ENCODE assay signal across 32 mouse cellular contexts in the genomic region with DNA sequence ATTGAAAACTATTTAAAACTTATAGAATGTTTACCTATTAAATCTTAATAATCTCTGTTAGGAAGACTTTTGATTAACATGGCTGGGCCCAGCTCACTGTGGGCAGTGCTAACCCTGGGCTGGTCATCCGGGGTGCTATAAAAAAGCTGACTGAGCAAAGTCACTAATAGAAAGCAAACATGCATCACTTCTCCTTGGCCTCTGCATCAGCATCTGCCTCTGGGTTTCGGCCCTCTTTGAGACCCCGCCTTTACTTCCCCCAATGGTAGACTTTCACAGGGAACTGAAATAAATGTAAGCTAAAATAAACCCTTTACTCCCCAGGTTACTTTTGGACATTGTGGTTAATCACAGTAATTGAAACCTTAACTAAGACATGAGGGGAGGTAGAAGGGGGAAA.
"Had no signal": no experiment of that assay in that cellular context is flagged by ENCODE, and none has a peak within 500 bp of the region (broad histone marks: within the 10 kb centered on the region; RNA-seq: fewer than 3 reads in every experiment).

No protein-coding gene starts in this region.

- H3K9ac ChIP-seq: limb, embryonic 12.5 days; limb, embryonic 13.5 days; limb, embryonic 15.5 days; liver, embryonic 12.5 days; liver, embryonic 13.5 days; liver, embryonic 14.5 days; liver, embryonic 15.5 days; liver, postnatal 0 days; lung, embryonic 14.5 days; lung, embryonic 15.5 days; midbrain, embryonic 12.5 days; midbrain, embryonic 13.5 days; midbrain, embryonic 15.5 days; neural tube, embryonic 12.5 days had no signal

- H3K4me2 ChIP-seq: limb, embryonic 12.5 days; limb, embryonic 13.5 days; limb, embryonic 15.5 days; liver, embryonic 11.5 days; liver, embryonic 12.5 days; liver, embryonic 13.5 days; liver, embryonic 15.5 days; lung, embryonic 14.5 days; lung, embryonic 15.5 days; midbrain, embryonic 11.5 days; midbrain, embryonic 12.5 days; midbrain, embryonic 13.5 days; midbrain, embryonic 15.5 days; neural tube, embryonic 12.5 days had no signal

- DNase-seq: left cerebral cortex, postnatal 4 days; liver; liver, embryonic 13.5 days; liver, postnatal 0 days; lung, adult 18-20 months; lung, adult 2 months; lung, embryonic 14.5 days; lung, postnatal 10 days; lung, postnatal 14 days; lung, postnatal 36 days; lung, postnatal 4 days; midbrain, embryonic 14.5 days had no signal

- ATAC-seq: liver, embryonic 12.5 days; liver, postnatal 0 days; lung, postnatal 0 days; midbrain, embryonic 13.5 days; midbrain, embryonic 15.5 days; midbrain, embryonic 16.5 days had no signal

- H3K9me3 ChIP-seq: limb, embryonic 10.5 days; limb, embryonic 12.5 days; limb, embryonic 13.5 days; limb, embryonic 15.5 days; liver, embryonic 12.5 days; liver, embryonic 13.5 days; liver, embryonic 15.5 days; lung, embryonic 15.5 days; megakaryocyte, embryonic 14.5 days; midbrain, embryonic 10.5 days; midbrain, embryonic 12.5 days; midbrain, embryonic 13.5 days; midbrain, embryonic 15.5 days; neural tube, embryonic 12.5 days had no signal

- H3K36me3 ChIP-seq: limb, embryonic 10.5 days; limb, embryonic 12.5 days; limb, embryonic 13.5 days; limb, embryonic 15.5 days; liver, embryonic 12.5 days; liver, embryonic 13.5 days; liver, embryonic 15.5 days; lung, embryonic 15.5 days; midbrain, embryonic 10.5 days; midbrain, embryonic 12.5 days; midbrain, embryonic 13.5 days; midbrain, embryonic 15.5 days; neural tube, embryonic 12.5 days had no signal

- H3K4me3 ChIP-seq: limb, embryonic 10.5 days; limb, embryonic 12.5 days; limb, embryonic 13.5 days; limb, embryonic 15.5 days; liver, embryonic 12.5 days; liver, embryonic 13.5 days; liver, embryonic 15.5 days; lung, embryonic 15.5 days; megakaryocyte, embryonic 14.5 days; midbrain, embryonic 10.5 days; midbrain, embryonic 12.5 days; midbrain, embryonic 13.5 days; midbrain, embryonic 15.5 days; myocyte; neural tube, embryonic 12.5 days had no signal

- H3K4me1 ChIP-seq: limb, embryonic 10.5 days; limb, embryonic 12.5 days; limb, embryonic 13.5 days; limb, embryonic 15.5 days; liver, embryonic 12.5 days; liver, embryonic 13.5 days; liver, embryonic 15.5 days; lung, embryonic 15.5 days; megakaryocyte, embryonic 14.5 days; midbrain, embryonic 10.5 days; midbrain, embryonic 12.5 days; midbrain, embryonic 13.5 days; midbrain, embryonic 15.5 days; neural tube, embryonic 12.5 days had no signal

- H3K27ac ChIP-seq: limb, embryonic 10.5 days; limb, embryonic 12.5 days; limb, embryonic 13.5 days; limb, embryonic 15.5 days; liver, embryonic 12.5 days; liver, embryonic 13.5 days; liver, embryonic 14.5 days; liver, embryonic 15.5 days; lung, embryonic 15.5 days; macrophage; midbrain, embryonic 10.5 days; midbrain, embryonic 12.5 days; midbrain, embryonic 13.5 days; midbrain, embryonic 15.5 days; neural tube, embryonic 12.5 days had no signal

- H3K27me3 ChIP-seq: limb, embryonic 12.5 days; limb, embryonic 13.5 days; limb, embryonic 15.5 days; liver, embryonic 12.5 days; liver, embryonic 13.5 days; liver, embryonic 15.5 days; lung, embryonic 15.5 days; megakaryocyte, embryonic 14.5 days; midbrain, embryonic 12.5 days; midbrain, embryonic 13.5 days; midbrain, embryonic 15.5 days; neural tube, embryonic 12.5 days had no signal
